Mouse (Mus musculus): ENCODE measurements around the gene Pde8b.

DNA sequence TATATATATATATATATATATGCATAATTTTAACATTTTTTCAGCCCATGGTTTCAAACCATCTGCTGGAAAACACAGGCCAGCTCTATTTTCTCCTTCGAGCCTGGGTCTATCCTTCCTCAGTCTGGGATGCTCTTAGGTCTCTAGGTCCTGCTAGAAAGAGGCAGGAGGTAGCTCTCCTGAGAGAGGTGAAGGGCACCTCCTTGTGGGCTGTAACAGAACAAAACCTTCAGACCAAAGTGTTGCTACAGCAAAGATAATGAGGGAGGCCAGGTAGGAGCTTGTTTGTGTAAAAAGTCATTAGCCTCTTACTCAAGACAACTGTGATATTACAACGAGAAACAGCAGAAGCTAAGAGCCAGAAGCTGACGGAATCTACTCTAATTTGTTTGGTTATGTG, 140.6 kb downstream of the Pde8b start:
- TF ChIP-seq CTCF (conservative IDR thresholded peaks at IDR 0.05; ENCODE audit: low read length): no peak
- TF ChIP-seq POU5F1 (IDR thresholded peaks at IDR 0.05; ENCODE audit: borderline replicate concordance, low read length): no peak
- TF ChIP-seq NANOG (IDR thresholded peaks at IDR 0.05; ENCODE audit: borderline replicate concordance, low read length): no peak
